Mouse (Mus musculus) intestine, embryonic 14.5 days (tissue): ENCODE measurements around the gene Zdhhc5. TPM values are rescaled to one million over a fixed set of nuclear protein-coding genes. Genes with fewer than 3 reads are reported as not detected.

Experiments
- ATAC-seq: fragments of 200-750 bp; cut with Nextera tagmentation; replicated peaks from 2 replicates; pipeline ENCODE4 v1.8.0; 2017; ENCODE audit warnings: low read depth, moderate number of reproducible peaks, moderate TSS enrichment, moderate library complexity; ENCODE audit not compliant: low FRiP score, low TSS enrichment
- DNase-seq: peaks from one replicate; pipeline ENCODE4 v3.0.0-alpha.2; 2018; ENCODE audit warnings: low spot score
- H3K27ac ChIP-seq: fragments of 300-500 bp; sonication (generic); 2 replicates; pipeline ENCODE4 v1.5.1; 2014; ENCODE audit warnings: low read depth, mild to moderate bottlenecking, control low read depth
- H3K27me3 ChIP-seq: fragments of 300-500 bp; sonication (generic); replicated peaks from 2 replicates; pipeline ENCODE4 v1.6.1; 2014; ENCODE audit warnings: low read length, control low read depth; ENCODE audit not compliant: control insufficient read depth, insufficient read depth
- H3K36me3 ChIP-seq: fragments of 300-500 bp; sonication (generic); 2 replicates; pipeline ENCODE4 v1.6.1; 2014; ENCODE audit warnings: low read length, control low read depth; ENCODE audit not compliant: control insufficient read depth, insufficient read depth
- H3K4me1 ChIP-seq: fragments of 300-500 bp; sonication (generic); replicated peaks from 2 replicates; pipeline ENCODE4 v1.6.1; 2014; ENCODE audit warnings: low read length, control low read depth, mixed read lengths; ENCODE audit not compliant: control insufficient read depth, insufficient read depth
- H3K4me2 ChIP-seq: fragments of 300-500 bp; sonication (generic); 2 replicates; pipeline ENCODE4 v1.6.1; 2014; ENCODE audit warnings: low read length
- H3K4me3 ChIP-seq: fragments of 300-500 bp; sonication (generic); 2 replicates; pipeline ENCODE4 v1.5.1; 2014; ENCODE audit warnings: low read depth, low read length, control low read depth, mixed read lengths
- H3K9ac ChIP-seq: fragments of 300-500 bp; sonication (generic); 2 replicates; pipeline ENCODE4 v1.6.1; 2014; ENCODE audit warnings: mild to moderate bottlenecking, low read length
- H3K9me3 ChIP-seq: fragments of 300-500 bp; sonication (generic); 2 replicates; pipeline ENCODE4 v1.6.1; 2016; ENCODE audit warnings: low read length, control low read depth; ENCODE audit not compliant: control insufficient read depth
- WGBS: fragments of 180-500 bp; shearing (Covaris S2); extraction: QIAGEN DNeasy Blood & Tissue Kit; methylation state at CpG from one replicate; pipeline ENCODE4 v1.1.7; 2014; 5-methylcytosine and 5-hydroxymethylcytosine counted together
- polyA plus RNA-seq: library from polyadenylated mRNA; unstranded; fragments of >200 nt; fragmentation: Nextera tagmentation; extraction: Ambion mirVana; gene quantifications from 2 replicates; pipeline ENCODE4 v1.2.1, GENCODE M21; 2014

Gene Zdhhc5
- polyA plus RNA-seq, 1 experiment from 2014 or later, result 30.7 TPM

DNA sequence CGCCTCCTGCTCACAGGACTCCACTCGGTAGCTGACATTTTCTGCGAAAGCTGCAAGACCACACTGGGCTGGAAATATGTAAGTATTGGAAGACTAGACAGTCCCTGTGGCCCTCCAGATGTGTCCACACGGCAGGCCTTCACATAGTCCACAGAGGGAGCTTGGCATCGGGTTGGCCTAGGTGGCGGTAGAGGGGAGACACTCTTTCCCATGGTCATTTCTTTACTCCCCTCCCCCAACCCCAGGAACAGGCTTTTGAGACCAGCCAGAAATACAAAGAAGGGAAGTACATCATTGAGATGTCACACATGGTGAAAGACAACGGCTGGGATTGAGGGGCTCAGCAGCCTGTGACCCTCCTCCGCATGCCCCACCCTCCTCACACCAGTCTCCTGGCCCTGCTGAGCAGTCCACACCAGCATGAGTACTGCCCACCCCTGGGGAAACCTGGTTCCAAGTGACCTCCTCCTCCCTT, 22.5 kb upstream of the Zdhhc5 start:
- no peak overlapping the region for H3K4me3 ChIP-seq
- H3K4me2 ChIP-seq, result peak overlapping the region; percentile 62
- H3K4me1 ChIP-seq, result peaks cover 64% of the 10 kb centered on the region
- 0 out of 2 replicates have a peak, but pooled peaks cover 4% of the 10 kb centered on the region for H3K27me3 ChIP-seq
- ATAC-seq (peak; percentile 29), DNase-seq (peak; percentile 60)
- 3% methylated on average over 8 of the region's 8 CpGs for WGBS
- no peak overlapping the region for H3K9ac ChIP-seq
- H3K9me3 ChIP-seq, result no peaks in the 10 kb centered on the region
- peak overlapping the region; percentile 36 for H3K27ac ChIP-seq
- peaks cover 14% of the 10 kb centered on the region for H3K36me3 ChIP-seq

DNA sequence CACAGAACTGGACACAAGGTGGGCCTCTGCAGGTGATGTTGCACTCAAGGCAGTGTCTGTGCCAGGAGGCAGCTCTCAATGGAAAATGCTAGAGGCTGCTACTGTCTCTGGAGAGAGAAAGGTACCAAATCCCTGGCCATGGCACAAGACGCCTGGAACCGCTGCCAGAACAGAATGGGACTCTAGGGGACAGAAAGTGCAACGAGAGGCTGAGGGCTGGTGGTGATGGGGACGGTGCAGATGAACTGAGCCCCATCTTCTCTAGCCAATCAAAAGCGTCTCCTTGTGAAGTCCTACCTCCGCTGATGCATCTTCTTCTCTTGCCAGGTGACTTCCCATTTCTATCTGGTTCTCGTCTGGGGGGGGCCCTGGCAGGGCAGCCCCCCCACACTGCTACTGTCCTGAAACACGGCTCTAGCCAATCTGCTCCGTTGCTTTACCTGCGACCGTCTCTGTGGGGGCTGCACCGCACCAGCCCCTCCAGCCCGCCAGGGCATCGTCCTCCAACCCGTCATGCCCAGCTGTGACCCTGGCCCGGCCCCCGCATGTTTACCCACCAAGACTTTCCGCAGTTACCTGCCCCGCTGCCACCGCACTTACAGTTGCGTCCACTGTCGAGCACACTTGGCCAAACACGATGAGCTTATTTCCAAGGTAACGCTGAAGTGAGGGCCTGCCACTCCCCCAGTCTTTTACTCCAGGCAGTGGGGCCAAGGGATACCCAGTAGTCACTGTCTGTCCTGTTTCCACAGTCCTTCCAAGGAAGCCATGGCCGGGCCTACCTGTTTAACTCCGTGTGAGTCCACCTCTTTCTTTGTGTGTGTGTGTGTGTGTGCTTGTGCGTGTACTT, 21.6 kb upstream of the Zdhhc5 start:
- 4% methylated on average over 27 of the region's 27 CpGs for WGBS
- ATAC-seq (0 out of 2 replicates have a peak, but pooled peaks have one; percentile 9), DNase-seq (peak; percentile 57)
- Histone ChIP-seq H3K36me3 (peaks cover 13% of the 10 kb centered on the region), H3K4me1 (peaks cover 56% of the 10 kb centered on the region), H3K4me2 (peak overlapping the region; percentile 62), H3K27me3 (0 out of 2 replicates have a peak, but pooled peaks cover 4% of the 10 kb centered on the region), H3K9ac (no peak overlapping the region; the same call in 1 of the 2 replicates), H3K4me3 (0 out of 2 replicates have a peak overlapping the region, but pooled peaks have one; percentile 4), H3K9me3 (no peaks in the 10 kb centered on the region), H3K27ac (peak overlapping the region; percentile 36; the same call in 1 of the 2 replicates)

DNA sequence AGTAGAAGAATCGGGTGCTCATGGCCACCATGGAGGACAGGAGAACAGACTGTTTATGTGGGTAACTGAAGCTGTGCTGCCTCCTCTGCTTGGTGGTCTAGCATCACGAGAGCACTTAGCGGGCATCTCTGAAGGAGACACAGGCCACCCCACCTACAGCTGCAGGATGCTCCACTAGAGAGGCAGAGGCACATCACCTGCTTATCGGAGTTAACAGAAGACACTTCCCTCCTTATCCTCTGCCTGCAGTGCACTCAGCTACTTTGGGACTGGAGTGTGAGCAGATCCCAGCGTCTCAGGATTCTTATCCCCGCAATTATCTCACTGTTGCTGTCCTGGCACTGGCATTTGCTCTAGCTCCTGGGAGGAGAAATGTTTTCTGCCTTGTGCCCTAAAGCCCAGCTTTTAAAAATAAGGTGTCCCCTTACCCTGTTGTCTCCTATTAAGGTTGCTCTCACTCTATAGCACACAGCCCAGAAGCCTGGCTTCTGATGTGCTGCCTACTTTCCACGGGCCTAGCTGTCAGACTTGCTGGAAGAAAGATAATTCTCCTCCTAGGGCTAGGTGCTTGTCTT, 20.5 kb upstream of the Zdhhc5 start:
- no peak for ATAC-seq
- H3K9me3 ChIP-seq, result no peaks in the 10 kb centered on the region
- peaks cover 2% of the 10 kb centered on the region; the same call in 1 of the 2 replicates for H3K36me3 ChIP-seq
- peak overlapping the region; percentile 42 for H3K9ac ChIP-seq
- 0 out of 2 replicates have a peak overlapping the region, but pooled peaks have one; percentile 2 for H3K27ac ChIP-seq
- H3K4me2 ChIP-seq, result peak overlapping the region; percentile 62
- peak; percentile 58 for DNase-seq
- 0 out of 2 replicates have a peak, but pooled peaks cover 4% of the 10 kb centered on the region for H3K27me3 ChIP-seq
- H3K4me1 ChIP-seq, result peaks cover 48% of the 10 kb centered on the region
- H3K4me3 ChIP-seq, result peak overlapping the region; percentile 35; the same call in 1 of the 2 replicates
- WGBS, result 11% methylated on average over 7 of the region's 7 CpGs

DNA sequence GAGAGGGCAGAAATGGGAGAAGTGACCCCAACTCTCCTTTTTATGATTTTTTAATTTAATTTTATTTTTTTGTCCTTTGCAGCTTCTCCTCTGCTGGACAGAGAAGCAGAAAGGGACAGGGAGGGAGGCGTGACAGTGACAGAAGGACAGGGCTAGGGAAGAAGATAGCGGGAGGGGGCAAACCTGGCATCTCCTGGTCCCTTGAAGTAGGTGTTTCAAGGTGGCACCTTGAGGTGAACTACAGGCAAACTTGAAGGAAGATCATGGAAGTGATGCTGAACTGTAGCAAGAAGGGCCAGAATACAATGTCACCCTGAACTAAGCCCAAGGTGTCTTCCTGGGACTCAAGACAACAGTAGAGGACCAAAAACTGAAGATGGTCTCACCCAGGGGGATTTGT, 19.9 kb upstream of the Zdhhc5 start:
- Histone ChIP-seq H3K4me2 (peak overlapping the region; percentile 62), H3K36me3 (no peaks in the 10 kb centered on the region), H3K9ac (peak overlapping the region; percentile 42), H3K27ac (no peak overlapping the region), H3K9me3 (no peaks in the 10 kb centered on the region), H3K4me1 (peaks cover 48% of the 10 kb centered on the region), H3K4me3 (peak overlapping the region; percentile 35), H3K27me3 (0 out of 2 replicates have a peak, but pooled peaks cover 4% of the 10 kb centered on the region)
- WGBS, result 2% methylated on average over 2 of the region's 2 CpGs
- DNase-seq, result no peak
- no peak for ATAC-seq

DNA sequence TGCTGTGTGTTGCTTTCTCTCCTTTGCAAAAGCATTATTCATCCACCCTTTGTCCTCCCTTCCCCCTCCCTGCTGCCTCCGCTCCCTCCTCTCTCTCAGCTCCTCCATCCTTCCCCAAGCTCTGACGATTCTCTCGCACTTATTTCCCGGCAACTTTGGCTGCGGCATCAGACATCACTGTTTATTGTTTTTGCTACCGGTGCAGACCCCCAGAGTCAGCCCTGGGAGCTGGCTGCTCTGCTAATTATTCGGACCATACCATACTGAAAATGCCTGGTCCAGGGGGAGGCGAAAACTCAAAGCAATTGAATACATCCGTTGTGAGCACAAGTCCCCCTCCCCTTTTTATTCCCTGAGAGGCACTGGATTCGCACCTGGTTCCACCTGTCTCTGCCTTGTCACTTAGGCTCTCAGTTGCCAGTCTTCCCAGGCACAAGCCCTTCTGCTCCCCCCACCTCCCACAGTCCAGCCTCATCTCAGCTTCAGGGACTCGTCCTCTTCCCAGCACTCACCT, 19.4 kb upstream of the Zdhhc5 start:
- Histone ChIP-seq H3K27me3 (0 out of 2 replicates have a peak, but pooled peaks cover 4% of the 10 kb centered on the region), H3K27ac (no peak overlapping the region), H3K4me1 (peaks cover 48% of the 10 kb centered on the region), H3K4me2 (peak overlapping the region; percentile 62), H3K9me3 (no peaks in the 10 kb centered on the region), H3K36me3 (no peaks in the 10 kb centered on the region), H3K4me3 (peak overlapping the region; percentile 35), H3K9ac (peak overlapping the region; percentile 42)
- ATAC-seq (no peak), DNase-seq (peak; percentile 68)
- WGBS, result 2% methylated on average over 11 of the region's 11 CpGs

DNA sequence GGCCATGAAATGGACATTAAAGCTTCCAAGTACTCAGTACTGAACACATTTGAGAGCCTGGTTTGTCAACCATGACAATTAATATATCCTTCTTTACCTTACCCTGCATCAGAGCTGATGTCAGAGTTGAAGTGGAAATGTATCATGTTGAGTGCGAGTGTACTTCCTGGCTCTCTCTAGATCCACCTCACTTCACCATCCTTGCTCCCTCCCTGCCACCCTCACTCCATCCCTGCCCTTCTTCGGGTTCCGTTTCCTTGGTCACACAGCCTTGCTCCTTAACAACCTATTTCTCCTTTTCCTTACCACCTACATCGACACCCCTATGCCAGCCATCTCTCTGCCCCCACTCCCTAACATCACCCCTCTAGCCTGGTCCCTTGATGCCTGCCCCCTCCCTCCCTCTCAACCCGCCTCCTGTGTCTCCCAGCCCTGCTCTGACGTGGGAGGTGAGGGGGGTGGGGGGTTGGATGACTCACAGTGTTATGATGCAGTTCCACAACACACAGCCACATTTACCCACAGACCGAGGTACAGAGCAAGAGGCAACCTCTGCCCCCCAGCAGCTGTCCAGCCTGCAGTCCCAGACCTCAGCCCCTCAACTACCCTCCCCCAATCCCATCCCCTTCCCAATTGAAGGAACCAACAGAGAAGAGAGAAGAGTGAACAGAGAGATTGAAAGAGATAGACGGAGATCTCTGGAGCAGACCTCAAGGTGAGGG, 18.8 kb upstream of the Zdhhc5 start, which contains the start of gene Ypel4:
Gene Ypel4 (plus strand): TSS at position 480 of the 722 bp plus-strand sequence.
- H3K27ac ChIP-seq, result no peak within 1 kb of the TSS
- ATAC-seq (no peak; the same call in 1 of the 2 replicates), DNase-seq (peak; percentile 73)
- H3K9me3 ChIP-seq, result no peaks in the 10 kb centered on the region
- no peaks in the 10 kb centered on the region for H3K36me3 ChIP-seq
- 0 out of 2 replicates have a peak, but pooled peaks cover 4% of the 10 kb centered on the region for H3K27me3 ChIP-seq
- 5% methylated on average over 8 of the region's 8 CpGs for WGBS
- H3K4me2 ChIP-seq, result peak within 1 kb of the TSS; percentile 62
- H3K4me3 ChIP-seq, result peak within 1 kb of the TSS; percentile 35
- peaks cover 43% of the 10 kb centered on the region for H3K4me1 ChIP-seq
- peak within 1 kb of the TSS; percentile 42 for H3K9ac ChIP-seq

DNA sequence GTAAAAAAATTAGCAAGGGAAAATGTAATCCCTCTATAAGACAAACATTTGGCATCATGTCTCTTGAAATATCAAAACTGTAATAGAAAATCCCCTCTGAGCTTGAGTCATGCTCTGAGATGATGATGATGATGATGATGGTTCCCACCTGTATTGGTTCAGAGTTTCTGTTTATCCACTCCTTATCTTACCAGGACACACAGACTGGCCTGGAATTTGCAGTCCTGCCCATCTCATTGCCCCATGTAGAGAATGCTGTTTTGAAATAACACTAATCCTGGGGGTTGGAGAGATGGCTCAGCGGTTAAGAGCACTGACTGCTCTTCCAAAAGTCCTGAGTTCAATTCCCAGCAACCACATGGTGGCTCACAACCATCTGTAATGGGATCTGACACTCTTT, 17.4 kb upstream of the Zdhhc5 start:
- Histone ChIP-seq H3K36me3 (no peaks in the 10 kb centered on the region), H3K4me3 (no peak overlapping the region), H3K27ac (no peak overlapping the region), H3K9me3 (no peaks in the 10 kb centered on the region), H3K4me1 (peaks cover 30% of the 10 kb centered on the region), H3K4me2 (no peak overlapping the region), H3K27me3 (0 out of 2 replicates have a peak, but pooled peaks cover 4% of the 10 kb centered on the region), H3K9ac (no peak overlapping the region)
- WGBS, result 70% methylated on average over 1 of the region's 1 CpGs
- no peak for ATAC-seq
- no peak for DNase-seq

DNA sequence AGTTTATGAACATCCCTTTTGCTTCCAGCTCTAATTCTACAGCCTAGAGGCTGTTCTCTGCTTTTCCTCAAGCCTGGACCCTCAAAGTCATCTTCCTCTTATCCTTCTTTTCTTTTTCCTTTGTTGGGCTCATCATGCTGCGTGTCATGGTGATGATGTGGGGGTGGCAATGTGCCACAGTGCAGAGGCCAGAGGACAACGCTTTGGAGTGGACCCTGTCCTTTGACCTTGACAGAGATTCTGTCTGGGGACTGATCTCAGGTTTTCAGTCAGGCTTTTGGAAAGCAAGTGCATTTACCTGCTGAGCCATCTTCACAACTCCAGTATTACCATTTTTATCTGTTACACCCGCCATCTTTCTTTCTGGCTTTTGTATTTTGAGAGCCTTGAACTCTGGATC, 16.2 kb upstream of the Zdhhc5 start:
- Histone ChIP-seq H3K4me1 (peaks cover 23% of the 10 kb centered on the region), H3K27me3 (0 out of 2 replicates have a peak, but pooled peaks cover 3% of the 10 kb centered on the region), H3K9ac (no peak overlapping the region), H3K9me3 (no peaks in the 10 kb centered on the region), H3K27ac (no peak overlapping the region), H3K4me2 (no peak overlapping the region), H3K36me3 (no peaks in the 10 kb centered on the region), H3K4me3 (no peak overlapping the region)
- no peak for ATAC-seq
- DNase-seq, result no peak
- 92% methylated on average over 3 of the region's 3 CpGs for WGBS
